Mouse (Mus musculus) liver, postnatal 0 days (tissue): ENCODE data around the gene Clcnkb. TPM values are rescaled to one million over a fixed set of nuclear protein-coding genes. Genes with fewer than 3 reads are reported as not detected.

ENCODE experiments used
- ATAC-seq: fragments of 200-750 bp; cut with Nextera tagmentation; 2 replicates; pipeline ENCODE4 v1.8.0; 2017; ENCODE audit warnings: mild to moderate bottlenecking, moderate library complexity
- DNase-seq: peaks from one replicate; pipeline ENCODE4 v3.0.0-alpha.2; 2016
- H3K27ac ChIP-seq: fragments of 300-500 bp; sonication (generic); 2 replicates; pipeline ENCODE4 v1.5.1; 2014; ENCODE audit warnings: antibody characterized with exemption, moderate library complexity, mild to moderate bottlenecking, low read depth
- H3K27me3 ChIP-seq: fragments of 300-500 bp; sonication (generic); 2 replicates; pipeline ENCODE4 v1.6.1; 2014; ENCODE audit warnings: low read length, control low read depth, mixed read lengths; ENCODE audit not compliant: insufficient read depth
- H3K36me3 ChIP-seq: fragments of 300-500 bp; sonication (generic); replicated peaks from 2 replicates; pipeline ENCODE4 v1.6.1; 2014; ENCODE audit warnings: mild to moderate bottlenecking, control low read depth, low read length, moderate library complexity, mixed read lengths; ENCODE audit not compliant: insufficient read depth
- H3K4me1 ChIP-seq: fragments of 300-500 bp; sonication (generic); 2 replicates; pipeline ENCODE4 v1.6.1; 2014; ENCODE audit warnings: antibody characterized with exemption, mild to moderate bottlenecking, control low read depth; ENCODE audit not compliant: insufficient read depth
- H3K4me2 ChIP-seq: fragments of 300-500 bp; sonication (generic); 2 replicates; pipeline ENCODE4 v1.6.1; 2014; ENCODE audit warnings: low read depth, mild to moderate bottlenecking, low read length, moderate library complexity, mixed read lengths
- H3K4me3 ChIP-seq: fragments of 300-500 bp; sonication (generic); 2 replicates; pipeline ENCODE4 v1.5.1; 2014; ENCODE audit warnings: low read depth, low read length
- H3K9ac ChIP-seq: fragments of 300-500 bp; sonication (generic); replicated peaks from 2 replicates; pipeline ENCODE4 v1.6.1; 2014; ENCODE audit warnings: mild to moderate bottlenecking, moderate library complexity
- H3K9me3 ChIP-seq: fragments of 300-500 bp; sonication (generic); 2 replicates; pipeline ENCODE4 v1.6.1; 2016; ENCODE audit warnings: mild to moderate bottlenecking, control low read depth, low read length, mixed read lengths
- CTCF ChIP-seq: sonication (generic); IDR thresholded peaks from 2 replicates; pipeline ENCODE4 v1.5.1; 2016; ENCODE audit warnings: antibody characterized with exemption, low read depth
- EP300 ChIP-seq: IDR thresholded peaks from 2 replicates; pipeline ENCODE4 v1.6.1; 2016; ENCODE audit warnings: antibody characterized with exemption, low read depth, mild to moderate bottlenecking
- WGBS: fragments of 180-500 bp; shearing (Covaris S2); extraction: QIAGEN DNeasy Blood & Tissue Kit; methylation state at CpG from one replicate; pipeline ENCODE4 v1.1.7; 2014; ENCODE audit not compliant: insufficient replicate concordance; 5-methylcytosine and 5-hydroxymethylcytosine counted together
- polyA plus RNA-seq: library from polyadenylated mRNA; unstranded; fragments of >200 nt; fragmentation: Nextera tagmentation; extraction: Ambion mirVana; gene quantifications from 2 replicates; pipeline ENCODE4 v1.2.1, GENCODE M21; 2015

The Clcnkb gene
- polyA plus RNA-seq, 1 experiment from 2014 or later, result not detected

- Histone ChIP-seq H3K4me2 (no peak overlapping the region), H3K9ac (no peak overlapping the region), H3K9me3 (no peaks in the 10 kb centered on the region), H3K36me3 (no peaks in the 10 kb centered on the region), H3K27ac (no peak overlapping the region), H3K4me1 (peaks cover 5% of the 10 kb centered on the region; the same call in 1 of the 2 replicates), H3K4me3 (no peak overlapping the region), H3K27me3 (peaks cover 12% of the 10 kb centered on the region; the same call in 1 of the 2 replicates)
- WGBS, result 67% methylated on average over 6 of the region's 6 CpGs
- ATAC-seq (no peak), DNase-seq (no peak)
- TF ChIP-seq CTCF (no peak), EP300 (no peak)
Observed at GRCm38 (mm10) chr4:141429381-141429780, 13.6 kb upstream of the Clcnkb start.

DNA sequence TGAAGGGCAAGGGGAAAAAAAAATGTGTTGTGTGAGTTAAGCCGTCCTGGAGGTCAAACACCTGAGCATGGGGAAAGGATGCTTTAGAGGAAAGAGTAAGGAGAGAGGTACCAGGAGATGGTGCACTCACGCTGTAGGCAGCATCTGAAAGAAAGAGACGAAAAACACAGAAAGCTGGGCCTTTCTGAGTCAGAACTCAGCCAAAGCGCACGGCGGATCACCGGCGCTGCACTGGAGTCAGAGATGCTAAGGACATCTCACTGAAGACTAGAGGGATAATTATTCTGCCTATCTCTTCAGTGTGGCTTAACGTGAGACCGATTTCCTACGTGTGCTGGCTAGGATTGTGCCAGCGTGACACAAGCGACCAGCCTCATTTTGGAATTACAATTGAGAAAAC is 12.1 kb upstream of the Clcnkb start:
- DNase-seq, result no peak
- ATAC-seq, result no peak
- Histone ChIP-seq H3K4me3 (no peak overlapping the region), H3K4me2 (no peak overlapping the region), H3K27me3 (peaks cover 19% of the 10 kb centered on the region; the same call in 1 of the 2 replicates), H3K36me3 (no peaks in the 10 kb centered on the region), H3K9me3 (no peaks in the 10 kb centered on the region), H3K27ac (no peak overlapping the region), H3K4me1 (peaks cover 5% of the 10 kb centered on the region; the same call in 1 of the 2 replicates), H3K9ac (no peak overlapping the region)
- no peak for TF ChIP-seq CTCF
- no peak for TF ChIP-seq EP300
- WGBS, result 82% methylated on average over 13 of the region's 13 CpGs

GRCm38 (mm10) chr4:141426796-141427745 is 11.3 kb upstream of the Clcnkb start:
- Histone ChIP-seq H3K27me3 (peaks cover 19% of the 10 kb centered on the region; the same call in 1 of the 2 replicates), H3K4me3 (no peak overlapping the region), H3K4me2 (no peak overlapping the region), H3K27ac (no peak overlapping the region), H3K9ac (no peak overlapping the region), H3K4me1 (peaks cover 5% of the 10 kb centered on the region; the same call in 1 of the 2 replicates), H3K36me3 (no peaks in the 10 kb centered on the region), H3K9me3 (no peaks in the 10 kb centered on the region)
- DNase-seq (no peak), ATAC-seq (no peak)
- TF ChIP-seq EP300 (no peak), CTCF (no peak)
- WGBS, result 73% methylated on average over 10 of the region's 10 CpGs

DNA sequence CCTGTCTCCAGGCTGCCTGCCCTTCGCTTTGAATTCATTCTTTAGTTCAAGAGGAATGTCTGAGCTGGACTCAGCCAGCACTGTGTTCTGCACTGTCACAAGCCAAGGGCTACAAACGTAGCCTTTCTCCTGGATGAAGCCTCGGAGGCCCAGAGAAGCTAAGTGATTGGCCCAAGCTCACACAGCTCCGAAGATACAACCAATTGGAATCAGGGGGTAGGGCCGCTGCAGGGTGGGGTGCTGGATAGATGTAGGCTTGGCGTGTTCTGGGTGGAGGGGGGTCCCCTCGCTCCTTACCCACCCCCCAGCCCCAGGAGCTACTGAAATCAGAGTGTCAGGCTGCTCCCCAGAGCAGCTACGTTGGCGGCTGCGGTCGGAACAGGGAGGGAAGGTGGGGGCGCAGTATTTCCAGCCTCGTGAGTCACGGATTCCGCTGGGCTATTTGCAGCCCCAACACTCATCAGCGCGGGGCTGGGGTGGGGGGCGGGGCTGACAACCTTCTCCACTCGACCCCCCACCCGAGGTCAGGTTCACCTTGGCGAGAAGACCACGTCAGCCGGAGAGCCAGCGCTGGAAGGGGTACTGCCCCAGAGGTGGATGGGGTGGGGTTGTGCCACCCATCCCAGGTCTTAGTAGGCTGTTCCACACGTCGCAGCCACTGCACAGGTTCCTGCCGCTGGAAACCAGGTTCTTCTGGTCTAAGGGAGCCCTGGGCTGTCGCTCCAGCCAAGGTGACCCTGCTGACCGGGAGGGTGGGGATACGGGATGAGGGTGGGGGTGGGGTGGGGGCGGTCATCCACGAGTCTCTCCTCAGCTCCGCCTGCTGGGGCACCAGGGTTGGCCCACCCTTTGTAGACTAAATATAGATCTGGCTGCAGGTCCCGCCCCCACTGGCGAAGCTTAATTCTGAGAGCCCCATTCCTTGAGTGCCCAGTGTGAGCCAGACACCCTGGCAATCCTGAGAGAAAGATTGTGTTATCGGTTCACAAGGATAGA is 10.0 kb upstream of the Clcnkb start:
- H3K4me2 ChIP-seq, result peak overlapping the region; percentile 53
- TF ChIP-seq EP300 (no peak), CTCF (no peak)
- peaks cover 19% of the 10 kb centered on the region; the same call in 1 of the 2 replicates for H3K27me3 ChIP-seq
- WGBS, result 7% methylated on average over 32 of the region's 36 CpGs
- DNase-seq (no peak), ATAC-seq (peak; percentile 36; the same call in 1 of the 2 replicates)
- H3K9me3 ChIP-seq, result no peaks in the 10 kb centered on the region
- H3K36me3 ChIP-seq, result no peaks in the 10 kb centered on the region
- H3K4me1 ChIP-seq, result peaks cover 5% of the 10 kb centered on the region
- peak overlapping the region; percentile 11; the same call in 1 of the 2 replicates for H3K4me3 ChIP-seq
- H3K9ac ChIP-seq, result 0 out of 2 replicates have a peak overlapping the region, but pooled peaks have one; percentile 16
- H3K27ac ChIP-seq, result no peak overlapping the region

GRCm38 (mm10) chr4:141423691-141424431 is 8.0 kb upstream of the Clcnkb start:
- DNase-seq, result no peak
- no peak for TF ChIP-seq EP300
- no peak for TF ChIP-seq CTCF
- no peaks in the 10 kb centered on the region for H3K36me3 ChIP-seq
- no peaks in the 10 kb centered on the region for H3K9me3 ChIP-seq
- no peak overlapping the region for H3K4me2 ChIP-seq
- no peak overlapping the region for H3K27ac ChIP-seq
- peaks cover 19% of the 10 kb centered on the region; the same call in 1 of the 2 replicates for H3K27me3 ChIP-seq
- ATAC-seq, result no peak
- H3K9ac ChIP-seq, result no peak overlapping the region
- H3K4me3 ChIP-seq, result no peak overlapping the region
- 75% methylated on average over 13 of the region's 13 CpGs for WGBS
- H3K4me1 ChIP-seq, result peaks cover 5% of the 10 kb centered on the region
